Mouse (Mus musculus) small intestine, adult 2 months (tissue): ENCODE measurements around the gene Ccdc134.

Source experiments
- CTCF ChIP-seq: fragments of 200-500 bp; IDR thresholded peaks from 2 replicates; pipeline ENCODE4 v1.5.1; 2012; ENCODE audit warnings: low read depth, mild to moderate bottlenecking, control low read depth, inconsistent platforms, low read length, moderate library complexity, mixed read lengths; ENCODE audit not compliant: insufficient replicate concordance, insufficient read length; ENCODE audit errors: extremely low read depth
- POLR2A ChIP-seq: fragments of 200-500 bp; IDR thresholded peaks from 2 replicates; pipeline ENCODE4 v1.6.1; 2012; ENCODE audit warnings: low read depth, mild to moderate bottlenecking, control low read depth, inconsistent platforms, low read length, moderate library complexity

DNA sequence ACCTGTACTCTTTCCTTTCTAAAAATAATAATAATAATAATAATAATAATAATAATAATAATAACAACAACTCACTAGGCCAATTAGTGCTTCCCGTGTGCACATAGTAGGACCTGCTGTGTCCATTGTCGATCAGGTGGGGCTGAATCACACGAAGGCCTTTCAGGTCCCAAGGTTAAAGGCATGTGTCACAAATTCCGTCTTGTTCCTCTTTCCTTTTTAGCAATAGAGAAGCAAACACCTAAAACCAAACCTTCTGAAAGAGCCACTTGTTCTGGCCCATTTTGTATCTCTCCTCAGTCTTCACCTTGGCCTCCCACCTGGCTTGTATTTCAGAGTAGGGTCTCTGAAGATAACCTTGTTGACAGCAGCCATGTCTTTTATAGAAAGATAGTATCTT lies 23.5 kb downstream of the Ccdc134 start:
- no peak for TF ChIP-seq CTCF
- TF ChIP-seq POLR2A = no peak
